Mouse (Mus musculus) T-cell, adult 66 days (primary cell): ENCODE results near the gene Tubb4b. TPM values are rescaled to one million over a fixed set of nuclear protein-coding genes. Genes with fewer than 3 reads are reported as not detected.

Experiments used
- total RNA-seq, 2 experiments: library from RNA; stranded (reverse); gene quantifications; 3 replicates in 1 of 2; 4 replicates in 1 of 2; pipeline ENCODE4 v1.2.4; 2023

The Tubb4b gene
- 100 to 1,000 TPM; 122 to 138 TPM for total RNA-seq

GRCm38 (mm10) chr2:25224492-25224765, at the start of gene Tubb4b:
Tubb4b (minus strand) TSS chr2:25224702.

DNA sequence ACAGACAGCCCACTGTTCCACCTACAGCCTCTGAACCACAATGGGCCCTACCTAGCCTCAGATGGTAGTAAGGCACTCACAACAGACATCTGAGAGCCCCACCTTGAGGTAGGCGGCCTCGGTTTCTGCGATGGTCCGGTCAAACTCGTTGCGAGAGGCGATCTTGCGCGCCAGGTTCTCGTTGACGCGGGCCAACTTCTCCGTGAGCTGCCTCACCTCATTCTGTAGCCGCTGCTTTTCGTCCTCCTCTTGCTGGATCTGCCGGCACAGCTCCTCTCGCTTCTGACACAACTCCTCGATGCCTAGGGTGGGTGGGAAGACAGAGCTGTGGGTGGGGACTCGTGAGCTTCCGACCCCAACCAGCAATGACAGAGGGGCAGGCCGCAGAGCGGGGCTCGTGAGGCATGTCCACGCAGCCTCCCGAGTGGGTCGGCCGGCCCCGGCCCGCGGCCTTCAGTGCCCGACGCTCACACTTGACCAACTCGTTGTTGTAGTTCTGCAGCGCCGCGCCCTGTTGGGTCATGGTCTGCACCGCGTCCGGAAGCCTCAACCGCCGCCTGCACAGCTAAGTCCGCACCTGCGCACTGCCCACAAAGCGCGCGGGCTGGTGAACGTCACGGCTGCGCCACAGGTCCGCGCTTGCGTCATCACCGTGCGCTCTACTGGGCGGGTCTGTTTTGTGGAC, 47.5 kb upstream of the Tubb4b start, which contains the start of the genes Ssna1 and Anapc2:
Gene Ssna1, minus strand, starts transcription at position 612 of the 685 bp plus-strand sequence.
Gene Anapc2, plus strand, starts transcription at position 652 of the 685 bp plus-strand sequence.

GRCm38 (mm10) chr2:25262291-25262767, 37.8 kb upstream of the Tubb4b start, which contains the start of gene Tprn:
Tprn (plus strand) TSS chr2:25262618.

GRCm38 (mm10) chr2:25255284-25255779, 30.8 kb upstream of the Tubb4b start, which contains the start of gene Tmem203:
Tmem203 (plus strand) TSS chr2:25255439.

DNA sequence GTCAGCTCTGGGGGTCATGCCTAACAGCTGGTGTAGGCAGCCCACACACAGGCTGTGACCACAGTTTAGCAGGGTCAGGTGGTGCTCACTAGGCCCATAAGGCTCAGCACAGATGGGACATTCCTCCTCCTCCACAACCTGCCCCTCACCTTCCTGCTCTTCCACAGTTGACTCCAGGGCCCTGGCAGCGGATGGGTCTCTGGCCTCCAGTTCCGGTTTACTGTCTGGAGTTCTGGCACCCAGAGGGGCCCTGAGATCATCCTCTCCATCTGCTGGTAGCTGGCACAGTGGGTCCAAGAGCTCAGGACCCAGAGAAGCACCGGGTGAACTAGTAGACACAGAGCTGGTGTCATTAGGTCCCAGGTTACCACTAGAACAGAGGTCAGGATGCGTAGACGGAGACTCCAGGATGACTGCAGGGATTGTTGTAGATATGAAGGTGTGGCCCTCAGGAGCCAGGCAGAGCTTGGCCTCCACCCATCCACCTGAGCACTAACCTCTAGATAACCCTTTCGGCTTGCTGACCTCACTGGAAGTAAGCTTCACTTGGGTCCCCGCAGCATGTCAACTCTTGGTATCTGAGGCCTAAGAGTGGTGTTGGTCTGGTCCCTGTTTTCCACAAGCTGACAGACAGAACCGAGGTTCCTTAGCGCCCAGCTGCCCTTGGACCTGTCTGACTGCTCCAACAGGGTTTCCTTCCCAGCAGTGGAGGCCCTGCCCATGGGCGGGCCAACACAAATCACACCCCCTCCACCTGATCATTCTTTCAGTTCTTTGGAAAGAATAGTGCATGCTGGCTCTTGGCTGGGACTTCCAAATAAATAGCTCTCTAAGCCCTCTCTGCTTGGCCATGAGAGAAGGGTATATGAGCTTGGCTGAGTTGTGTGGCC, 21.9 kb upstream of the Tubb4b start, which contains the start of gene AL732309.1:
Gene AL732309.1, minus strand, starts transcription at position 681 of the 890 bp plus-strand sequence.

GRCm38 (mm10) chr2:25242101-25242506, 17.6 kb upstream of the Tubb4b start, which contains the start of the genes Rnf208 and Cysrt1:
Rnf208 (plus strand) TSS chr2:25242255.
Cysrt1 (minus strand) TSS chr2:25242452.

GRCm38 (mm10) chr2:25236614-25237013, 12.1 kb upstream of the Tubb4b start, which contains the start of gene Rnf224:
Rnf224 (minus strand) TSS chr2:25236787.

DNA sequence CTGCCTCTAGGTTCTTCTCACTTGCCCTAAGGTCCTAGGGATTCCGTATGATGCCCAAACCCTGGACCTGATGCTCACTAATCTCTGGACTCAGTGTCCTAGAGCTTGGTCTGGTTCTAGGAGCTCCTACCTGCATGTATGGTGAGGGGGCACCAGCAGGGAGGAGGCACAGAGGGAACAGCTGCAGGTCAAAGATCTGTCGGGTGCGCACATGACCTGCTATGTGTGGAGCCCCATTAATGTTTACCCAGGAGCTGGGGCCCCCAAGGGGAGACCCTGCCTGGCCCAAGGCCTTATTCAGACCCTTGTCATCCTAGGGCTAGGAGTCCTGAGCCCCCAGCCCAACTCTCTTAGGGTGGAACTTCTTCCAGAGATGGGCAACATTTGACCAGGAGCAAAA, 9.5 kb upstream of the Tubb4b start, which contains the start of gene Slc34a3:
Gene Slc34a3, minus strand, starts transcription at position 315 of the 400 bp plus-strand sequence.

GRCm38 (mm10) chr2:25218445-25218844, 6.1 kb downstream of the Tubb4b start, which contains the start of gene Fam166a:
Fam166a (plus strand) TSS chr2:25218745.

GRCm38 (mm10) chr2:25214444-25214843, 10.1 kb downstream of the Tubb4b start, which contains the start of gene Stpg3:
Stpg3 (minus strand) TSS chr2:25214637.

GRCm38 (mm10) chr2:25211121-25211670, 13.3 kb downstream of the Tubb4b start, which contains the start of gene Nelfb:
Nelfb (minus strand) TSS chr2:25211489.

GRCm38 (mm10) chr2:25196172-25196954, 28.1 kb downstream of the Tubb4b start, which contains the start of gene Tor4a:
Tor4a (minus strand) TSS chr2:25196886.

GRCm38 (mm10) chr2:25180478-25180903, 44.0 kb downstream of the Tubb4b start, which contains the start of gene Nrarp:
Nrarp (plus strand) TSS chr2:25180758.

Other genes with a start within 250 kb of the Tubb4b start
- 10 to 100 TPM; 25.7 to 26.7 TPM for gene Mrpl41, start 249.6 kb downstream of the Tubb4b start, total RNA-seq
- gene Pnpla7, start 248.7 kb downstream of the Tubb4b start, total RNA-seq, result 100 to 1,000 TPM; 165 to 168 TPM
- gene Nsmf, start 170.3 kb downstream of the Tubb4b start, total RNA-seq, result 10 to 100 TPM; 26.3 to 27.9 TPM
- not detected for gene Entpd8, start 144.4 kb downstream of the Tubb4b start, total RNA-seq
- gene Noxa1, start 129.6 kb downstream of the Tubb4b start, total RNA-seq, result under 1 TPM; 0.35 to 0.71 TPM
- 1 to 10 TPM; 2.8 to 5.0 TPM for gene Nrarp, start 43.9 kb downstream of the Tubb4b start, total RNA-seq
- gene Tor4a, start 27.8 kb downstream of the Tubb4b start, total RNA-seq, result 10 to 100 TPM; 35.7 to 39.1 TPM
- gene Nelfb, start 13.2 kb downstream of the Tubb4b start, total RNA-seq, result 10 to 100 TPM; 74.8 to 89.9 TPM
- gene Stpg3, start 10.1 kb downstream of the Tubb4b start, total RNA-seq, result under 1 TPM in 1 of 2 experiments, not detected in 1; 0.50 TPM
- not detected for gene Fam166a, start 6.0 kb downstream of the Tubb4b start, total RNA-seq
- gene Slc34a3, start 9.7 kb upstream of the Tubb4b start, total RNA-seq, result not detected
- not detected for gene Rnf224, start 12.1 kb upstream of the Tubb4b start, total RNA-seq
- 1 to 10 TPM in 1 of 2 experiments, under 1 TPM in 1; 0.82 to 1.4 TPM for gene Rnf208, start 17.6 kb upstream of the Tubb4b start, total RNA-seq
- not detected for gene Cysrt1, start 17.8 kb upstream of the Tubb4b start, total RNA-seq
- 10 to 100 TPM in 1 of 2 experiments, 1 to 10 TPM in 1; 9.0 to 11.1 TPM for gene AL732309.1, start 22.2 kb upstream of the Tubb4b start, total RNA-seq
- gene Tmem203, start 30.7 kb upstream of the Tubb4b start, total RNA-seq, result 10 to 100 TPM; 16.7 to 17.9 TPM
- 10 to 100 TPM; 15.9 to 22.1 TPM for gene Tprn, start 37.9 kb upstream of the Tubb4b start, total RNA-seq
- 10 to 100 TPM; 43.8 to 45.5 TPM for gene Ssna1, start 47.7 kb upstream of the Tubb4b start, total RNA-seq
- 100 to 1,000 TPM; 108 to 110 TPM for gene Anapc2, start 47.8 kb upstream of the Tubb4b start, total RNA-seq
- not detected for gene Tmem210, start 63.4 kb upstream of the Tubb4b start, total RNA-seq
- gene Lrrc26, start 65.2 kb upstream of the Tubb4b start, total RNA-seq, result not detected
- gene Grin1, start 94.5 kb upstream of the Tubb4b start, total RNA-seq, result not detected
- gene Man1b1, start 107.6 kb upstream of the Tubb4b start, total RNA-seq, result 10 to 100 TPM; 46.4 to 46.6 TPM
- gene Dpp7, start 131.7 kb upstream of the Tubb4b start, total RNA-seq, result 10 to 100 TPM; 10.7 to 22.7 TPM
- gene Uap1l1, start 141.0 kb upstream of the Tubb4b start, total RNA-seq, result 10 to 100 TPM in 1 of 2 experiments, 1 to 10 TPM in 1; 8.9 to 12.4 TPM
- gene Sapcd2, start 147.6 kb upstream of the Tubb4b start, total RNA-seq, result 1 to 10 TPM in 1 of 2 experiments, under 1 TPM in 1; 0.39 to 2.7 TPM
- not detected for gene Entpd2, start 171.2 kb upstream of the Tubb4b start, total RNA-seq
- gene Npdc1, start 174.6 kb upstream of the Tubb4b start, total RNA-seq, result 1 to 10 TPM; 3.3 to 3.8 TPM
- gene Fut7, start 198.6 kb upstream of the Tubb4b start, total RNA-seq, result under 1 TPM; 0.39 to 0.73 TPM
- 10 to 100 TPM; 82.9 to 83.2 TPM for gene Abca2, start 204.0 kb upstream of the Tubb4b start, total RNA-seq
- gene Clic3, start 232.1 kb upstream of the Tubb4b start, total RNA-seq, result 1 to 10 TPM in 1 of 2 experiments, not detected in 1; 1.4 TPM
- gene Paxx, start 236.4 kb upstream of the Tubb4b start, total RNA-seq, result 10 to 100 TPM; 71.5 to 79.3 TPM
- gene Ptgds, start 245.3 kb upstream of the Tubb4b start, total RNA-seq, result not detected